Mouse (Mus musculus): Measurements from ENCODE around the gene Pdzd4.

- no peak for TF ChIP-seq GATA1 (IDR thresholded peaks at IDR 0.05; ENCODE audit: borderline replicate concordance, low read length)
- no peak for TF ChIP-seq FLI1 (IDR thresholded peaks at IDR 0.05; ENCODE audit: low read length)
Measured at GRCm38 (mm10) chrX:73867256-73867655, 42.5 kb upstream of the Pdzd4 start.

Data from megakaryocyte, embryonic 14.5 days (primary cell).